Mouse (Mus musculus) MEL (cell line): ENCODE results near the gene Sp2. TPM values are rescaled to one million over a fixed set of nuclear protein-coding genes. Genes with fewer than 3 reads are reported as not detected.

Experiments
- DNase-seq: peaks from one replicate; pipeline ENCODE4 v3.0.0; 2011; ENCODE audit warnings: low read depth, low spot score
- H3K27ac ChIP-seq: 2 replicates; pipeline ENCODE4 v1.5.1; 2012; ENCODE audit warnings: low read depth, mild to moderate bottlenecking, control low read depth, low read length, moderate library complexity; ENCODE audit not compliant: control insufficient read depth
- H3K27me3 ChIP-seq, 2 experiments: fragments of 150-350 bp in 1 of 2; sonication (generic) in 1 of 2; 2 replicates each; pipeline ENCODE4 v1.6.1; 2012; ENCODE audit warnings: low read length in 2 of 2, mild to moderate bottlenecking in 2 of 2, improper control_type of control experiment in 1 of 2, moderate library complexity in 1 of 2; ENCODE audit not compliant: insufficient read depth in 2 of 2, control insufficient read depth in 1 of 2
- H3K36me3 ChIP-seq, 2 experiments: 2 replicates each; pipeline ENCODE4 v1.6.1; 2012 to 2014; ENCODE audit warnings: low read length in 2 of 2, improper control_type of control experiment in 1 of 2, inconsistent platforms in 1 of 2, mild to moderate bottlenecking in 1 of 2; ENCODE audit not compliant: insufficient read depth in 2 of 2, control insufficient read depth in 1 of 2
- H3K4me1 ChIP-seq, 2 experiments: fragments of 150-350 bp in 1 of 2; sonication (generic) in 1 of 2; 2 replicates each; pipeline ENCODE4 v1.6.1; 2012; ENCODE audit warnings: low read length in 2 of 2, improper control_type of control experiment in 1 of 2, mild to moderate bottlenecking in 1 of 2; ENCODE audit not compliant: insufficient read depth in 2 of 2, control insufficient read depth in 1 of 2
- H3K4me3 ChIP-seq, 2 experiments: fragments of 150-350 bp in 1 of 2; sonication (generic) in 1 of 2; 2 replicates each; pipeline ENCODE4 v1.5.1; 2012; ENCODE audit warnings: low read depth in 2 of 2, low read length in 2 of 2, mild to moderate bottlenecking in 2 of 2, moderate library complexity in 2 of 2, control low read depth in 1 of 2, improper control_type of control experiment in 1 of 2; ENCODE audit not compliant: control insufficient read depth in 1 of 2, insufficient read depth in 1 of 2
- H3K79me2 ChIP-seq: 2 replicates; pipeline ENCODE4 v1.6.1; 2012; ENCODE audit warnings: mild to moderate bottlenecking, low read length, moderate library complexity; ENCODE audit not compliant: control insufficient read depth, poor library complexity, insufficient read depth
- H3K9ac ChIP-seq: 2 replicates; pipeline ENCODE4 v1.6.1; 2012; ENCODE audit warnings: low read depth, mild to moderate bottlenecking, control low read depth, low read length, moderate library complexity; ENCODE audit not compliant: control insufficient read depth, poor library complexity, severe bottlenecking
- H3K9me3 ChIP-seq: fragments of 150-350 bp; sonication (generic); replicated peaks from 2 replicates; pipeline ENCODE4 v1.6.1; 2012; ENCODE audit warnings: mild to moderate bottlenecking, low read length, improper control_type of control experiment, moderate library complexity; ENCODE audit not compliant: insufficient read depth
- CTCF ChIP-seq, 3 experiments: IDR thresholded peaks in 2 of 3; conservative IDR thresholded peaks in 1 of 3; 2 replicates each; pipeline ENCODE4 v1.5.1; 2011 to 2012; ENCODE audit warnings: low read length in 3 of 3, low read depth in 2 of 3, mild to moderate bottlenecking in 2 of 3, improper control_type of control experiment in 1 of 3, inconsistent platforms in 1 of 3, mixed read lengths in 1 of 3, moderate library complexity in 1 of 3; ENCODE audit not compliant: control insufficient read depth in 1 of 3, insufficient read depth in 1 of 3, poor library complexity in 1 of 3, severe bottlenecking in 1 of 3
- E2F4 ChIP-seq: IDR thresholded peaks from 2 replicates; pipeline ENCODE4 v1.6.1; 2011; ENCODE audit warnings: low read depth, low read length, improper control_type of control experiment, borderline replicate concordance
- ELF1 ChIP-seq: IDR thresholded peaks from 2 replicates; pipeline ENCODE4 v1.6.1; 2014; ENCODE audit warnings: low read depth, mild to moderate bottlenecking, inconsistent platforms, low read length, improper control_type of control experiment, moderate library complexity
- EP300 ChIP-seq, 2 experiments: IDR thresholded peaks; 2 replicates each; pipeline ENCODE4 v1.6.1; 2011; ENCODE audit warnings: improper control_type of control experiment in 2 of 2, low read length in 2 of 2, low read depth in 1 of 2, mild to moderate bottlenecking in 1 of 2
- ETS1 ChIP-seq: IDR thresholded peaks from 2 replicates; pipeline ENCODE4 v1.6.1; 2012; ENCODE audit warnings: low read depth, mild to moderate bottlenecking, inconsistent platforms, low read length, improper control_type of control experiment, moderate library complexity
- GABPA ChIP-seq: IDR thresholded peaks from 2 replicates; pipeline ENCODE4 v1.6.1; 2012; ENCODE audit warnings: low read depth, mild to moderate bottlenecking, inconsistent platforms, low read length, improper control_type of control experiment, moderate library complexity
- GATA1 ChIP-seq: IDR thresholded peaks from 2 replicates; pipeline ENCODE4 v1.6.1; 2011; ENCODE audit warnings: low read depth, low read length, improper control_type of control experiment
- KAT2A ChIP-seq: conservative IDR thresholded peaks from 2 replicates; pipeline ENCODE4 v1.6.1; 2012; ENCODE audit warnings: low read depth, low read length, improper control_type of control experiment, inconsistent platforms
- MYB ChIP-seq: IDR thresholded peaks from 2 replicates; pipeline ENCODE4 v1.6.1; 2011; ENCODE audit warnings: mild to moderate bottlenecking, low read depth, low read length, improper control_type of control experiment
- MYC ChIP-seq: IDR thresholded peaks from 2 replicates; pipeline ENCODE4 v1.6.1; 2011; ENCODE audit warnings: low read depth, mild to moderate bottlenecking, low read length, improper control_type of control experiment, moderate library complexity
- NELFE ChIP-seq: IDR thresholded peaks from 2 replicates; pipeline ENCODE4 v1.6.1; 2011; ENCODE audit warnings: low read depth, low read length, improper control_type of control experiment
- RAD21 ChIP-seq: IDR thresholded peaks from 2 replicates; pipeline ENCODE4 v1.6.1; 2011; ENCODE audit warnings: mild to moderate bottlenecking, low read depth, low read length, improper control_type of control experiment
- SMC3 ChIP-seq: IDR thresholded peaks from 2 replicates; pipeline ENCODE4 v1.6.1; 2011; ENCODE audit warnings: low read depth, low read length, improper control_type of control experiment
- TAL1 ChIP-seq: IDR thresholded peaks from 2 replicates; pipeline ENCODE4 v1.6.1; 2012; ENCODE audit warnings: mild to moderate bottlenecking, inconsistent platforms, low read length, moderate library complexity, mixed read lengths
- TCF12 ChIP-seq: IDR thresholded peaks from 2 replicates; pipeline ENCODE4 v1.6.1; 2014; ENCODE audit warnings: low read depth, mild to moderate bottlenecking, inconsistent platforms, low read length, improper control_type of control experiment, moderate library complexity
- USF1 ChIP-seq: IDR thresholded peaks from 2 replicates; pipeline ENCODE4 v1.6.1; 2014; ENCODE audit warnings: low read depth, mild to moderate bottlenecking, inconsistent platforms, low read length, improper control_type of control experiment, moderate library complexity
- ZKSCAN1 ChIP-seq: IDR thresholded peaks from 2 replicates; pipeline ENCODE4 v1.6.1; 2012; ENCODE audit warnings: low read depth, mild to moderate bottlenecking, inconsistent platforms, low read length, improper control_type of control experiment, moderate library complexity
- ZMIZ1 ChIP-seq: IDR thresholded peaks from 2 replicates; pipeline ENCODE4 v1.6.1; 2012; ENCODE audit warnings: low read depth, mild to moderate bottlenecking, inconsistent platforms, low read length, improper control_type of control experiment, moderate library complexity
- polyA plus RNA-seq, 2 experiments: library from polyadenylated mRNA; stranded (reverse) in 1 of 2; unstranded in 1 of 2; fragments of >175 nt in 1 of 2; fragments of >200 nt in 1 of 2; gene quantifications; 2 replicates each; pipeline versions ENCODE4 v1.2.1 to v1.2.4; 2012; ENCODE audit warnings: low replicate concordance in 2 of 2, low read depth in 1 of 2; ENCODE audit not compliant: insufficient read length in 2 of 2, insufficient read depth in 1 of 2, missing spikeins in 1 of 2
- total RNA-seq: library from RNA; depleted of rRNA; stranded (reverse); fragments of 300-350 nt; gene quantifications from 2 replicates; pipeline ENCODE4 v1.2.3, GENCODE M21; 2012

Gene Sp2
- total and polyA plus RNA-seq, 3 experiments, result 1.4 to 20.3 TPM; not detected in 1

- Histone ChIP-seq H3K9me3 (no peaks in the 10 kb centered on the region), H3K4me1 (peaks cover 9 to 31% of the 10 kb centered on the region in 2 experiments), H3K36me3 (peaks cover 0 to 18% of the 10 kb centered on the region in 2 experiments; a peak in 2 of 4 replicates), H3K4me3 (no peak overlapping the region), H3K27me3 (no peaks in the 10 kb centered on the region), H3K79me2 (no peaks in the 10 kb centered on the region), H3K27ac (no peak overlapping the region; the same call in 1 of the 2 replicates), H3K9ac (no peak overlapping the region)
- peak; percentile 44 for DNase-seq
- TF ChIP-seq ZKSCAN1, result peak; percentile 78
- no peak for TF ChIP-seq TAL1
- TF ChIP-seq E2F4, result no peak
- peak in 1 of 3 experiments; percentile 33; a peak in 2 of 6 replicates for TF ChIP-seq CTCF (IDR thresholded peaks at IDR 0.05 in 2 of 3, conservative IDR thresholded peaks at IDR 0.05 in 1 of 3; ENCODE audit: control insufficient read depth in 1 of 3, insufficient read depth in 1 of 3, low read depth in 2 of 3, low read length in 3 of 3, poor library complexity in 1 of 3, severe bottlenecking in 1 of 3)
- TF ChIP-seq TCF12, result no peak
- TF ChIP-seq GATA1, result 0 out of 2 replicates have a peak, but pooled peaks have one; percentile 24
- TF ChIP-seq ELF1, result no peak
- TF ChIP-seq SMC3, result no peak
- peak; percentile 29 for TF ChIP-seq RAD21
- no peak for TF ChIP-seq MYB
- TF ChIP-seq ZMIZ1, result no peak
- no peak for TF ChIP-seq ETS1
Measured at GRCm38 (mm10) chr11:96926587-96926986, 56.2 kb downstream of the Sp2 start.

DNA sequence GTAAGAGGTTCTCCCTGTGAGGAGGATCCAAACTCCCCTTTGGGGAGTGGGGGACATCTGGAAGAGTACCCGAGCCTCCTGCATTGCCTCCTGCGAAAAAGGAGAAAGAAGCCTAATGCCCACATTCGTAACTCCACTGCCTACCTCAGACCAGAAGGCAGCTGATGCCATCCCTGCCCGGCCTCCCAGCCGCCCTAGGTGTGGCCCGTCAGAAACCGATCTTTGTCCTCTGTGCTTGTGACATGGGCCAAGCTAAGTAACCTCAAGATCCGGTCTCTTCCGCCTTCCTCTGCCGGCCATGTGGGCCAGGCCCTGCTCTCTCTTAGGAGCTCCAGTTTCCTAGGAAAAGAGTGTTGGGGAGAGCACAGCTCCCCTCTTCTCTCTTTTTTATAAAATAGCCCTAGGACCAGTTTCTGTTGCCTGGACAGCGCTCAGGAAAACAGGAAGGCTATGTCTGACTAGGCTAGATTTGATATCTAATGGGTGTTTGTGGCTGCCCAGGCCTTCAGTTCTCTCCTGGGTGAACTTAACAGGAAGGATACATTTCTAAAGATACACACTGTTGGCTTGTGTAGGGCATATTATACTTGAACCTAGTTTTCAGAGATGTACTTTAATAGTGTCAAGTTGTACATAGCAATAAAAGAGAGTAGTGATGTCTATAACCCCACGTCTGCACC lies 57.1 kb downstream of the Sp2 start:
- Histone ChIP-seq H3K27me3 (no peaks in the 10 kb centered on the region), H3K4me1 (peaks cover 9 to 31% of the 10 kb centered on the region in 2 experiments), H3K36me3 (peaks cover 0 to 18% of the 10 kb centered on the region in 2 experiments; a peak in 2 of 4 replicates), H3K4me3 (no peak overlapping the region), H3K27ac (peak overlapping the region; percentile 36; the same call in 1 of the 2 replicates), H3K9ac (peak overlapping the region; percentile 8; the same call in 1 of the 2 replicates), H3K9me3 (no peaks in the 10 kb centered on the region), H3K79me2 (no peaks in the 10 kb centered on the region)
- TF ChIP-seq TCF12 (peak; percentile 34; the same call in 1 of the 2 replicates), GABPA (no peak), GATA1 (no peak), EP300 (IDR thresholded peaks at IDR 0.05; ENCODE audit: low read depth in 1 of 2, low read length in 2 of 2) (peak; percentile 52 to 63)
- peak; percentile 61 for DNase-seq

- Histone ChIP-seq H3K27ac (0 out of 2 replicates have a peak overlapping the region, but pooled peaks have one; percentile 7), H3K79me2 (no peaks in the 10 kb centered on the region), H3K4me3 (no peak overlapping the region), H3K9ac (no peak overlapping the region), H3K27me3 (no peaks in the 10 kb centered on the region), H3K4me1 (peaks cover 6 to 32% of the 10 kb centered on the region in 2 experiments; a peak in 3 of 4 replicates), H3K36me3 (peaks cover 0 to 16% of the 10 kb centered on the region in 2 experiments; a peak in 2 of 4 replicates), H3K9me3 (no peaks in the 10 kb centered on the region)
- peak; percentile 54 for DNase-seq
- no peak for TF ChIP-seq KAT2A
- TF ChIP-seq NELFE, result no peak
- TF ChIP-seq MYC, result no peak
- TF ChIP-seq USF1, result no peak
Measured at GRCm38 (mm10) chr11:96924861-96925260, 57.9 kb downstream of the Sp2 start.
